Mouse (Mus musculus): ENCODE results near the gene Pin1. TPM values are rescaled to one million over a fixed set of nuclear protein-coding genes. Genes with fewer than 3 reads are reported as not detected.

Gene Pin1
- polyA plus RNA-seq (2017; shearing (Covaris generic)) = 21.8 TPM

DNA sequence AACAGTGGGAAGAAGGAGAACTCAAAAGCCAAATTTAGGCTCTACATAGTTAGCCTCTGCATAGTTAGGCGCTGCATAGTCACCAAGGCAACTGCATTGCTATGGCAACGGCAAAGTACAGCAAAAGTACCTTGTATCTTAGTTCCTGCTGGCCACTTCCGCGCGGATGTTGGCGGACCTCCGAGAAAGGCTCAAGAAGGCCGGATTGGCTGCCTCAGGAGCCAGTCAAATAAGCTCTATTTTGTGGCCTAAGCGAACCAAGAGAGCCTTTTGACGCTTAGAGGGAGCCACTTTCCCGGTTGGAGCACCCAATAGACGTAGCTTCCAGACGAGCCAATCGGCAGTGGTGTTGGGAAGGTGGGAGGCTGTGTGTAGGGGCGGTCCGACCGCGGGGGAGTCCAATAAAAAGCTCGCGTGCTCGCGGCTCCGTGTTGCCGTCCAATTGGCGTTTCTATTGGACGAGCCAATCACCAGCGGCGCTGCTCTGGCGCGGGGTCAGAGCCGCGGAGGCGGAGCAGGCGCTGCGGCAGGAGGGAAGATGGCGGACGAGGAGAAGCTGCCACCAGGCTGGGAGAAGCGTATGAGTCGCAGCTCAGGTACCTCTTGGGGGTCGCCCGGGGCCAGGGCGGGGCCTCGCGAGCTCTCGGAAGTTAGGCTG is at the start of gene Pin1:
Gene Pin1 (plus strand): TSS at position 494 of the 658 bp plus-strand sequence.

DNA sequence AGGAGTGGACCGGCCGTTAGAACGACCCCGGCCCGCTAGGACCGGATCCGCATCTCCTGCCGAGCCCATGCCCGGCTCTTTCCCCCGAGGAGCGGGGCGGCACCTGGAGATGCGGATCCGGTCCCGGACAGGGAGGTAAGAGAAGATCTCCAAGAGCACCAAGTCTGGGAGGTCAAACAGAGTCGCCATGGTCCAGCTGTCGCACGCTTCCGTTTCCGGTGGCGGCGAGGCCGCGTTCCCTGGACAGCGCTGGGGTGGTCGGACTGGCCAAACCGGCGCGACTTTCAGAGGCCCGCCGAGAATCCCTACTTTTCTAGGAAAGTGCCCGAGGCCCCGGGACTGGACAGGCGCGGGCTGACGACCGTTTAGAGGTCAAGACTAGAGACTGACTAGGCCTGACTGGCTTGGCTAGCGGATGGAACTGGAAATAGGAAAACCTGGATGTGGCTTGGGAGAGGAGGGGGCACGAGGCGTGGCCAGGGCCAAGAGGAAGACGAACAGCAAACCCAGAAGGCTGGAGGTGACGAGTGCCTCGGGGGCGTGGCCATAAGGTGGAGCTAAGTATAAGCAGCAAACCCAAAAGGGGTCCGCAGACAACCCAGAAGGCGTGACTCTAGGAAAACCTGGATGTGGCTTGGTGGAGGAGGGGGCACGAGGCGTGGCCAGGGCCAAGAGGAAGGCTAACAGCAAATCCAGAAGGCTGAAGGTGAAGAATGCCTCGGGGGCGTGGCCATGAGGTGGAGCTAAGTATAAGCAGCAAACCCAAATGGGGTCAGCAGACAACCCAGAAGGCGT is 9.6 kb upstream of the Pin1 start, which contains the start of gene Ubl5:
Gene Ubl5 (plus strand): TSS at position 778 of the 795 bp plus-strand sequence.

DNA sequence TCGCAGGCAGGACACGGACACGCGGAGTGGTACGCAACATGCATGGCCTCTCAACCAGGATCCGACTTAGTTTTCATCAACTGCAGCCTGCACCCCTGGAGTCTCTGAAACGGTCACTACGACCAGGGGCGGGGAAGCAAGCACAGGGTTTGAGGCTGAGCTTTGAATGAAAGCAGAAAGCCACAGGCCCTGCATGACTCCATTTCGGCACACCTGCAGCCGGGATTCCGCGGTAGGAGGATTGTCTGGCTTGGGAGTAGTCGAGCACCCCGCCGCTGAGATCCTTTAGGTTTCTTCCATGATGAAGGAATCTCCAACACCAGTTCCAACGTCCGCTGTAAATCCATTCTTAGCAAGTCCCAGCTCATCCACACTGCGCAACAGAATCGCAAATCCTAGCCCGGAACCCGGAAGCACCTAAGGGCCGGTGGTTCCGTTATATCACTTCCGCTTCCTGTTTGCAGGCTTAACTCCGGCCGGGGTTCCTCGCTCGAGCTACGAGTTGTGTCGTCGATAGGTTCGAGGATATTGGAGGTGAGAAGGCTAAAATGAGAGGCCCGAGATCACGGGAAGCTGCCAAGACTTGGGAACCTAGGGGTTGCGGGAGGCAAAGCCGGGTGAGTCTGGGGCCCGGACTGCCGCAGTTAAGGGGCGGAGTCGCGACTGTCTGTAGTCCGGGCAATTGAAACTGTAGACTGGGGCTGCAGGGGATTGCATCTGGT is 7.4 kb upstream of the Pin1 start, which contains the start of gene Fbxl12:
Gene Fbxl12 (minus strand): TSS at position 408 of the 722 bp plus-strand sequence.

Other genes with a start within 250 kb of the Pin1 start
- gene Zfp26, start 191.9 kb upstream of the Pin1 start, polyA plus RNA-seq (2017; shearing (Covaris generic)) = 26.6 TPM
- 6.2 TPM for gene Zfp426, start 159.3 kb upstream of the Pin1 start, polyA plus RNA-seq (2017; shearing (Covaris generic))
- 40.5 TPM for gene Zfp266, start 130.7 kb upstream of the Pin1 start, polyA plus RNA-seq (2017; shearing (Covaris generic))
- gene Zfp846, start 70.8 kb upstream of the Pin1 start, polyA plus RNA-seq (2017; shearing (Covaris generic)) = 10.8 TPM
- 383 TPM for gene Ubl5, start 9.2 kb upstream of the Pin1 start, polyA plus RNA-seq (2017; shearing (Covaris generic))
- 108 TPM for gene Fbxl12, start 7.3 kb upstream of the Pin1 start, polyA plus RNA-seq (2017; shearing (Covaris generic))
- gene Olfm2, start 94.3 kb downstream of the Pin1 start, polyA plus RNA-seq (2017; shearing (Covaris generic)) = 0.31 TPM
- gene Col5a3, start 163.0 kb downstream of the Pin1 start, polyA plus RNA-seq (2017; shearing (Covaris generic)) = not detected
- not detected for gene Rdh8, start 166.4 kb downstream of the Pin1 start, polyA plus RNA-seq (2017; shearing (Covaris generic))
- gene A230050P20Rik, start 216.5 kb downstream of the Pin1 start, polyA plus RNA-seq (2017; shearing (Covaris generic)) = 25.8 TPM
- gene Angptl6, start 227.6 kb downstream of the Pin1 start, polyA plus RNA-seq (2017; shearing (Covaris generic)) = 5.3 TPM
- gene Ppan, start 236.1 kb downstream of the Pin1 start, polyA plus RNA-seq (2017; shearing (Covaris generic)) = 106 TPM
- 303 TPM for gene Eif3g, start 246.5 kb downstream of the Pin1 start, polyA plus RNA-seq (2017; shearing (Covaris generic))